Mouse (Mus musculus): ENCODE measurements around the gene Sec24d.
"Not testable (repeated sequence)": the region's sequence is repeated elsewhere in the genome, so short reads cannot be mapped to it uniquely, and the experiment has no call there.

The Sec24d gene

GRCm38 (mm10) chr3:123338666-123339195 lies 71.5 kb downstream of the Sec24d start:
- no peak for DNase-seq (ENCODE audit: low spot score)

GRCm38 (mm10) chr3:123341049-123341448 lies 73.8 kb downstream of the Sec24d start:
- no peak for DNase-seq (ENCODE audit: low spot score)

- no peak for DNase-seq (ENCODE audit: low spot score)
Measured at GRCm38 (mm10) chr3:123343690-123344089, 76.4 kb downstream of the Sec24d start.

GRCm38 (mm10) chr3:123348080-123348802 lies 81.0 kb downstream of the Sec24d start:
- no peak for DNase-seq (ENCODE audit: low spot score)

- DNase-seq (ENCODE audit: low spot score): no peak
Measured at GRCm38 (mm10) chr3:123350602-123351001, 83.3 kb downstream of the Sec24d start.

GRCm38 (mm10) chr3:123351519-123351918 lies 84.3 kb downstream of the Sec24d start:
- no peak for DNase-seq (ENCODE audit: low spot score)

- no peak for DNase-seq (ENCODE audit: low spot score)
Measured at GRCm38 (mm10) chr3:123353183-123353582, 85.9 kb downstream of the Sec24d start.

GRCm38 (mm10) chr3:123353661-123354060 lies 86.4 kb downstream of the Sec24d start:
- no peak for DNase-seq (ENCODE audit: low spot score)

- no peak for DNase-seq (ENCODE audit: low spot score)
Measured at GRCm38 (mm10) chr3:123354388-123354787, 87.1 kb downstream of the Sec24d start.

- no peak for DNase-seq (ENCODE audit: low spot score)
Measured at GRCm38 (mm10) chr3:123356377-123356991, 89.2 kb downstream of the Sec24d start.

- not testable (repeated sequence) for DNase-seq (ENCODE audit: low spot score)
Measured at GRCm38 (mm10) chr3:123366820-123367219, 99.6 kb downstream of the Sec24d start.

GRCm38 (mm10) chr3:123369161-123369560 lies 101.9 kb downstream of the Sec24d start:
- DNase-seq (ENCODE audit: low spot score): no peak

GRCm38 (mm10) chr3:123370927-123371326 lies 103.7 kb downstream of the Sec24d start:
- DNase-seq (ENCODE audit: low spot score): no peak

GRCm38 (mm10) chr3:123371766-123372535 lies 104.7 kb downstream of the Sec24d start:
- DNase-seq (ENCODE audit: low spot score): no peak

- no peak for DNase-seq (ENCODE audit: low spot score)
Measured at GRCm38 (mm10) chr3:123376562-123376961, 109.3 kb downstream of the Sec24d start.

GRCm38 (mm10) chr3:123384435-123384834 lies 117.2 kb downstream of the Sec24d start:
- DNase-seq (ENCODE audit: low spot score): no peak

GRCm38 (mm10) chr3:123385118-123385485 lies 117.8 kb downstream of the Sec24d start:
- DNase-seq (ENCODE audit: low spot score): no peak

- peak; percentile 93 for DNase-seq (ENCODE audit: low spot score)
Measured at GRCm38 (mm10) chr3:123385486-123386156, 118.4 kb downstream of the Sec24d start, which contains the start of gene Mettl14. Gene Mettl14, minus strand, starts transcription at chr3:123386108.

GRCm38 (mm10) chr3:123386157-123386780 lies 119.0 kb downstream of the Sec24d start:
- DNase-seq (ENCODE audit: low spot score): not testable (repeated sequence)

- no peak for DNase-seq (ENCODE audit: low spot score)
Measured at GRCm38 (mm10) chr3:123391180-123391579, 123.9 kb downstream of the Sec24d start.

GRCm38 (mm10) chr3:123395611-123396010 lies 128.4 kb downstream of the Sec24d start:
- no peak for DNase-seq (ENCODE audit: low spot score)

All from spleen, adult 12 weeks (tissue).